Mouse (Mus musculus) T-helper 17 cell (primary cell): ENCODE results near the gene Zbtb32.

Experiments used
- in situ Hi-C, 2 experiments: fragments of 300-600 bp; cut with MboI, MseI; formaldehyde crosslinking; loops; 1 replicate in 1 of 2; 2 replicates in 1 of 2; pipeline ENCODE4 v1.15.1; 2025; ENCODE audit warnings: high pct_unique_total_duplicates in 2 of 2

Gene Zbtb32

DNA sequence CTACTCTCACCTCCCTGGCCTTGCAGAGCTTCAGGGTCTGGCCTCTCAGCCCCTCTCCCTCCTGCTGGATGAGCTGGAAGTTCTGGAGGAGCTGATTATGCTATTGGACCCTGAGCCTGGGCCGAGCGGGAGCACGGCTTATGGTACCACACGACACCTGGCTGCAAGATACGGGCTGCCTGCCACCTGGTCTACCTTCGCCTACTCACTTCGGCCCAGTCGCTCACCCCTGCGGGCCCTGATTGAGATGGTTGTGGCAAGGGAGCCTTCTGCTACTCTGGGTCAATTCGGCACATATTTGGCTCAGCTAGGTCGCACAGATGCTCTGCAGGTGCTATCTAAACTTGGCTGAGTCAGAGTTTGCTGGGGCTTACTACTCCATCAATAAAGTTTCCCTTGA is 31.2 kb downstream of the Zbtb32 start:
- in situ Hi-C loops: no loop called here

DNA sequence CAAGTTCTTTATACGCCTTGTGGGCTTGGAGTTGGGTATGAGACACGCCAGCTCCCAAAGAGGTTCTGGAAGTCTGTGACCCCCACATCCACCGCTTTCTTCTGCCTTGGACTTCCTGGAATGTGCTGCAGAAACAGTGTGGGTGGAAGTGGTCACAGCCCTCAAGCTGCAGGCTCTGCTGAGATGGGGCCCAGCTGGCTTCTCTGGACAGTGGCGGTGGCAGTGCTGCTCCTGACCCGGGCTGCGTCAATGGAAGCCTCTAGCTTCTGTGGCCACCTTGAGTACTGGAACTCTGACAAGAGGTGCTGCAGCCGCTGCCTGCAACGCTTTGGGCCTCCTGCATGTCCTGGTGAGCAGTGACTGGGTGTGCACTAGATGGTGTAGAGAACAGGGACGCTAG is 32.7 kb downstream of the Zbtb32 start:
- in situ Hi-C loops: no loop called here

DNA sequence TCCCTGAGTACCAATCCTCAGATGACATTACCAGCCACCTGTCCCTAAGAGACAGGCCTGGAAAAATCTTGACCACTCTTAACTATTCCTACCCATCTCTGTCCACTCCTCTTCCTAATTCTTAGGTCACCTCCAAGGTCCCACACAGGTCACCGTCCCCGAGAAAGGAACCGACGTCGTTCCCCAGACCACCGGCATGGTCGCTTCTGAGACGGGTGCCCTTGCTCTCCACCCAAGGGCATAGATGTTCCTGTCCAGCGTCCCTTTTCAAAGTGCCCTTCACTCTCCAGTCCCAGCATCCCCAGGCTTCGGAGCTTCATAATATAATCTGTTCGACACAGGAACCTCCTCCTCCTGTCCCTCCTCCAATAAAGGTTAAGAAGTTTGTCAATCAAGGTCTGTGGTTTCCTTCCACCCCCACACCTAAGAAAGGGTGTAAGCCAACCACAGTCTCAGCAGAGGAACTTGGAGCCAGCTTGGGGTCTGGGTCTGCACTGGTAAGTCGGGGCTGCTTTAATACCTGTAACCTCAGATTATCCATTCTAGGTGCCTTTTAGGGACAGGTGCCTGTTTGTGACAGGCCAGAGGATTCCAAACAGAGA is 33.6 kb downstream of the Zbtb32 start, which contains the start of gene Igflr1:
Gene Igflr1, plus strand, starts transcription at position 458 of the 602 bp plus-strand sequence.
- in situ Hi-C loops: no loop called here

DNA sequence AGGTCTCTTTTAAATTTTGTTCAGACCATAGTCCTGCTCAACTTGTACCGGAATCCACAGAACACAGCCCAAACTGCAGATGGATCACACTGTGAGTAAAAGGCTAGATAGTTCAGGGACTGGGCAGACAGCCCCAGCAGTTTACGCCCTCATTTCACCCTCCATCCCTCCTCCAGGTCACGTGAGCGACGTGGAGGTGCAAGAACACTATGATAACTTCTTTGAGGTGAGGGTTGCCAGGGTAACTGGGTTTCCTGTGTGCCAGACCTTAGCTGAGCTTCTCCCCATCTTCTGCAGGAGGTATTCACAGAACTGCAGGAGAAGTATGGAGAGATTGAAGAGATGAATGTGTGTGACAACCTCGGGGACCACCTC is 34.8 kb downstream of the Zbtb32 start:
- in situ Hi-C loops: no loop called here

DNA sequence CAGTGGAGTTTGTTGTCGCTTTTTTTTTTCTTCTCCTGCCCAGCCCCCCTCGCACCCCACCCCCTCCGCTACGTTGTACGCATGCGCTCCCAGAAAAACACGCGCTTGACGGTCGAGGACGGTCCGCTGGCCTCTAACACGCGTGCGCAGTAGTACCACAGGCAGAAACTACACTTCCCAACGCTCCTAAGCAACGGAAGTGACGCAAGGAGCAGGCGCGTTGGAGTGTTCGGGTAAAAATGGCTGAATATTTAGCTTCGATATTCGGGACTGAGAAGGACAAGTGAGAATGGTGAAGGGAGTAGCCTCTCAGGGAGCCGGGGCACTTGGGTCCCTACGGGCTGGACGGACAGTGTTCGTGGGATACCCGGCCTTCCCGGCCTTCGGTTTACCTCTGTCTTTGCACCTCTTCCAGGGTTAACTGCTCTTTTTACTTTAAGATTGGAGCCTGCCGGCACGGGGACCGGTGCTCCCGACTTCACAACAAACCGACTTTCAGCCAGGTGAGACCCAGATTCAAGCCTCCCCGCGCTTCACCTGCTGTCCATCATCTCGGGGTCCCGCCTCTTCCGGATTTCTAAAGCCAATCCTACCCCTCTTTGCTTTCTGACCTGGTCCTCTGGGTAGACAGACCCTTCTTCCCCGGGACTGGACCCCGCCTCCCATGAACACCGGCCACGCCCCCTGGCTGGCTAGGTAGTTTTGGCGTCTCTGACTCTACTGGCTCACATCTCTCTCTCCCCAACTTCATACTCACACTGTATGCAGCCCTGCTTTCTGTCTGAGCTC is 35.4 kb downstream of the Zbtb32 start, which contains the start of the genes U2af1l4, Gm49396 and Psenen:
Gene U2af1l4, plus strand, starts transcription at position 185 of the 789 bp plus-strand sequence.
Gene Gm49396, plus strand, starts transcription at position 228 of the 789 bp plus-strand sequence.
Gene Psenen, minus strand, starts transcription at position 511 of the 789 bp plus-strand sequence.
- in situ Hi-C loops: no loop called here

DNA sequence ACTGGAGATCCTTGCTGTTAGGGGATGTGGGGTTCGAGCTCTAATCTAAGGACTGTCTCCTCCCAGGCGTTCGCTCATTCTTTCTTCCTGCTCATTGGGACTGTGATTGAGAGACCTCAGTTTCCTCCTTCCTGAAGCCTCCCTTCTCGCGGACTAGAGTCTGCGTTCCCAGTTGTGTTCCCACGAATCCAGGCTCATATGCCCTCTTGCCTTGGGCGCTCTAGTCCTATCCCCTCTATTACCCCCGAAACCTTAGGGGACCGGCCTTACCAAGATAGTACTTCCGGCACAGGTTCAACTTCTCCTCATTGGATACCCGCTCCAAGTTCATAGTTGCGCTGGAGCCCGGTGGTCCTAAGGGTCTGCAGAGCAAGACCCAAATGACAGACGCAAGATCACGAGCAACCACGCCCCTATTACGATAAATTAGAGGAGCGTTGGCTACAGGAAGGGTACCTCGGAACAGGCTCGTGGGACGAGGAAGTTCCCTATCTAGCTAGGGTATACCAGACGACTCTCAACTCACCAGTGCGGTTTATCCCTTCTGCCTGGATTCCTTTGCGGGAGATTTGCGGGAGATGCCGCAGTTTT is 36.1 kb downstream of the Zbtb32 start:
- in situ Hi-C loops: no loop called here

DNA sequence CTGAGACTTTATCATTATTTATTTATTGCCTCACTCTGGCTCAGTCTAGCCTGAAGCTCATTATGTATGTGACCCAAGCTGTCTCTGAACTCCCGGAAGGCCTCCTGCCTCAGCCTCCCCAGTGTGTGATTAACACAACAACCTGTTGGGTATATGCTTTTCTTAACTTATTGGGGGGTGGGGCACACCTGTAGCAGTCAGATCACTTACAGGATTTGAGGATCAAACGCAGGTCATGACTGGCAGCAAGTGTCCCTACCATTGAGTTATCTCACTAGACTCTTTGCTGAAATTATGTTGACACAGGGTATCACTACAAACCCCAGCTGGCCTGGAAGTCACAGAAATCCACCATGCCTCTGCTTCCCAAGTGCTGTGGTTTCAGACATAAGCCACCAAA is 38.4 kb downstream of the Zbtb32 start:
- in situ Hi-C loops: no loop called here

DNA sequence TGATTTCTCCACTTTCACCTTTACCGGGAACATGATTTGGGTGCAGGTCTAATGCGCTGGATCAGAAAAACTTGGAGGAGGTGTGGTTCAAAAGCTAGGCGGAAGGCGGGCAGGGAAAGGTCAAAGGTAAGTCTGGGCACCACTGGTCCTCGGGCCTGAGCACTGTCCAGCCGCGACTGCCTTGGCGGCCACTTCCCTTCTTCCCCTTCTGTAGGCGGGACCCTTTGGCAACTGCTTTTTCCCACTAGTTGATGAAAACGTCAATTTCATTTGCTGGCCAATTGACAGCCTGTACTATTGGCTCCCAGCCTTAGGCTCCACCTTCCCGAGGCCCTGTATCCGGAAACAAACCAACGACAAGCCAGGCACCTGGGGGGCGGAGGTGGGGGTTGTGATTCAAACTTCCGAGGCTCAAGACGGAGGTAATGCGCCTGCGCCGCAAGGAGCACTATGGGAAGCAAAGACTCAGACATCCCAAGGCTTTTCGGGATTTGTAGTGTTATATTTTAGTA is 39.2 kb downstream of the Zbtb32 start, which contains the start of gene Lin37:
Gene Lin37, minus strand, starts transcription at position 396 of the 512 bp plus-strand sequence.
- in situ Hi-C loops: loop anchor here in 1 of 2 experiments (10.0 kb wide), 1 partner anchor 465 kb away; the partner anchor contains the start of genes Gm26920, Zfp260 and Zfp566

DNA sequence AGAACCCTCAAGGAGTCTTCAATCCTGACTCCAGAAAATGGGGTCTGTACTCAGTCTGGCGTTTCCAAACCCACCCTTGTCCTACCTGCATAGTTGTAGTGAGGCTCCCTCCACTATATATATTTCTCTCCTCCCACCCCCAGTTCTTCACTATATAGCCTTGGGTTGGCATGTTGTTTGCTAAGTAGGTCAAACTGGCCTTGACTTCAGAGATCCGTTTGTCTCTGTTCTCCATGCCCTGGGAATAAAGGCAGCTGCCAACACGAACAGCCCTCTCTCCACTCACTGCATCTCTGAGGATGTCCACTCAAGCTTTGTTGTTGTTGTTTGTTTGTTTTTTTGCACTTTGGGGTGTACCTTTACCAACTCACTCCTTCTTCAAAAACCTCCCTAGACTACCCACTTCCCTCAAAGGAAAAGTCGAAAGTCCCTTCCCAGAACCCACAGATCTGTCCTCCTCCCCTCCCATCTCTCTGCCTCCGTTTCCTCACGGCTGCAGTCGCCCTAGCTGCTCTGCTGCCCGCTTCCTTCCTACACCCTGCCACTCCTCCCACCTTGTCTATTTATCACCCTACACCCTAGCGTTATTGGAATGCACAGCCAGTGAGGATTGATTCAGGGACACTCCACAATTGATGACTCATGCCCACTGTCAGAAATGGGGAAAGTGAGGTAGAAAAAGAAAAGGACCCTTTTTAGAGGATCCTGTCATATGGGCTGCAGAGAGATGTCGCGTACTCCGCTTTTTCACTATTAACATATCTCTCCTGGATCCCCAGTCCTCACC is 39.9 kb downstream of the Zbtb32 start:
- in situ Hi-C loops: loop anchor here in 1 of 2 experiments (10.0 kb wide), 1 partner anchor 464 kb away; the partner anchor contains the start of genes Gm26920, Zfp260 and Zfp566

DNA sequence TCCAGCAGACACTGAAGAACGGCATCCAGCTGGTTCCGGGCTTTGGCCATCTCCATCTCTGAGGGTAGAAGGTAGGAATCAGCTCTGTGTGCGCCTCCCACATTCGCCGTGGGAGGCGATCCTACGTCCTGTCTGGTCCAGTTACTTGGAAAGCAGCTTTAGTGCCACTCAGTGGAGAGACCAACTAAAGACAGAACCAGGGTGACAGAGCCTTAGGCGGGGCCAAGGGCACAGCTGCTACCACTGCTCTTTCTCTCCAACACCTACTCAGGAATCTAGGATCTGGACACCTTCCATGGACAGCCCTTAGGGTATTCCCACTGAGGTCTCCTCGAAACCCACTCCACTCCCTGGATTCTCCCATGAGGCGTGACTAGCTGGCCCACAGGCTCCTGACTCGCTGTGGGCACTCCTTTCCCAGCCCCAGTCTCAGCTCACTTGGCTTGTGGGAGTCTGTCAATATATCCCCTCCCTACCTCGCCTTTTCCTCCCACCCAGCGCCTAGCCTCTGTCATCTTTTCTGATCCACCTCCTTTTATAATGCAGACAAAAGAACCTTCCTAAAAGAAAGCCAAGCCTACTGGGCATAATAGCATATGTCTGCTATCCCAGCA is 40.7 kb downstream of the Zbtb32 start:
- in situ Hi-C loops: loop anchor here in 1 of 2 experiments (10.0 kb wide), 1 partner anchor 463 kb away; the partner anchor contains the start of genes Gm26920, Zfp260 and Zfp566

DNA sequence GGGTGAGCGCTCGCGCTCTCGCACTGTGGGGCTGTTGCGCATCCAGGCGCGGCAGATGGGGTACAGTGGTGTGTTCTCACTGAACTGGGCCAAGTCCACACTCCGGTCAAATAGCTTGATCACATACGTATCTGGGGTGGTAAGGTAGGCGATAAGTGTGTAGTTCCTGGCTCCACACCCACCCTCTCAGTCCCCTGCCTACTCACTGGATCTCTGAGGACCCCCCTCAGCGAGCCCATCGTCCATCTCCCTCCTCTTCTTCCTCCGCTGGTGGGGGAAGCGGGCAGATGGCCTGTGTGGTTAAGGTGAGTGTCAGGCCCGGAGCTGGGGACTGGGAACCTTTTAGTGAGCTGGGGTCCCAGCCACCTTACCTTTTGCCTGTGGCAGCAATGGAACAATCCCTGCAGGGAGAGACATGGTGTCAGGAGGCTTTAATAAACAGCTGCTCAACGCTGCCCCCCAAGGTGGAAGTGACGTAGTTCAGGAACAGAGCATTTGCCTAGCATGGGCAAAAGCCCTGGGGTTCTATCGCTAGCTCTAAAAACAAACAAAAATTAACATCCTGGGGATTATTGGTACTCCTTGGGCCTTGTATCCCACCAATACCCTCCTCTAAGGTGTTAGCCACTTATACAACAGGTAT is 41.7 kb downstream of the Zbtb32 start:
- in situ Hi-C loops: loop anchor here in 1 of 2 experiments (10.0 kb wide), 1 partner anchor 462 kb away; the partner anchor contains the start of genes Gm26920, Zfp260 and Zfp566

DNA sequence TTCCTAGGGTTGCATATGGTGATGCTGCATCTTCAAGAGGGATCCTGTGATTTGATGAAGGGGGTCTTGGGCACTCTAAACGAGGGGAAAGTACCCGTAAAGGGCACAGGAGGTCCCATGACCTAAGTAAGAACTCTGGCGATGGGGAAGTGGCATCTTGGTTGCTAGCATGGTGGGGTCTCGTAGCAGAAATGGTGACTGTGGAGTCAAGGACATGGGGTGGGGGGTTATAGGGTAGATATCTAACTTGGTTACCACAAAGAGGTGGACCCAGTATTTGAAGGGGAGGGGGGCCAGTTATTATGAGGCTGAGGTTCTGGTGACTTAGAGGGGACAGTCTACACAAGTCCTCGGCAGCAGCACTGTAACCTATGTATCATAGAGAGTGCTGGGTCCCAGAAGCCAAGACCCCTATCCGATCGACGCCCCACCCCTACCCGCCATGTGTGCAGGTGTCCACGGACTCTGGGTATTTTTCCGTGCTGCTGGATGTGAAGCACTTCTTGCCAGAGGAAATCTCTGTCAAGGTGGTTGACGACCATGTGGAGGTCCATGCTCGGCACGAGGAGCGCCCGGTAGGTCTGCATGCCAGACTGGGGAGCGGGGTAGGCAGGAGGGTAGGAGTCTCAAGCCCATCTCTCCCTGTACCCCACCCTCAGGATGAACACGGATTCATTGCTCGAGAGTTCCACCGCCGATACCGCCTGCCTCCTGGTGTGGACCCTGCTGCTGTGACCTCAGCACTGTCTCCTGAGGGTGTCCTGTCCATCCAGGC is 44.7 kb downstream of the Zbtb32 start:
- in situ Hi-C loops: loop anchor here in 1 of 2 experiments (10.0 kb wide), 1 partner anchor 459 kb away; the partner anchor contains the start of genes Gm26920, Zfp260 and Zfp566

DNA sequence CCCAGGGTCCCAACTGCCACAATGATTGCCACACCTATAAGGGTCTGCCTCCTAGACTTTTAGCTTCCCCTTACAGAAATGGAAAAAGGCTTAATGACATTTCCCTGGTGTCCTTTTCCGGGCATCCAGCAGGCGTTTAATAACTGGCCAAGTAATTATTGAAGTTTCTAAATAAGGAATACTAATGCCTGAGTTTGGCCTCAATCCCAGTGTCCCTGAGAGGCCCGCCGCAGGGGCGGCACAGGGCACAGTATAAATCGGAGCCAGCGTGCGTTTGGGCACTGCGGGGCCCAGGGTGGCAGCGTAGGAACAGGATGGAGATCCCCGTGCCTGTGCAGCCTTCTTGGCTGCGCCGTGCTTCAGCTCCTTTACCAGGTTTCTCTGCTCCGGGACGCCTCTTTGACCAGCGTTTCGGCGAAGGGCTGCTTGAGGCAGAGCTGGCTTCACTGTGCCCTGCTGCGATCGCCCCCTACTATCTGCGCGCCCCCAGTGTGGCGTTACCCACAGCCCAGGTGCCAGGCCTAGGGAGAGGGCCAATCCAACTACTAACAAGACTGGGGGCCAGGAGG is 45.6 kb downstream of the Zbtb32 start:
- in situ Hi-C loops: loop anchor here in 1 of 2 experiments (10.0 kb wide), 1 partner anchor 458 kb away; the partner anchor contains the start of genes Gm26920, Zfp260 and Zfp566

DNA sequence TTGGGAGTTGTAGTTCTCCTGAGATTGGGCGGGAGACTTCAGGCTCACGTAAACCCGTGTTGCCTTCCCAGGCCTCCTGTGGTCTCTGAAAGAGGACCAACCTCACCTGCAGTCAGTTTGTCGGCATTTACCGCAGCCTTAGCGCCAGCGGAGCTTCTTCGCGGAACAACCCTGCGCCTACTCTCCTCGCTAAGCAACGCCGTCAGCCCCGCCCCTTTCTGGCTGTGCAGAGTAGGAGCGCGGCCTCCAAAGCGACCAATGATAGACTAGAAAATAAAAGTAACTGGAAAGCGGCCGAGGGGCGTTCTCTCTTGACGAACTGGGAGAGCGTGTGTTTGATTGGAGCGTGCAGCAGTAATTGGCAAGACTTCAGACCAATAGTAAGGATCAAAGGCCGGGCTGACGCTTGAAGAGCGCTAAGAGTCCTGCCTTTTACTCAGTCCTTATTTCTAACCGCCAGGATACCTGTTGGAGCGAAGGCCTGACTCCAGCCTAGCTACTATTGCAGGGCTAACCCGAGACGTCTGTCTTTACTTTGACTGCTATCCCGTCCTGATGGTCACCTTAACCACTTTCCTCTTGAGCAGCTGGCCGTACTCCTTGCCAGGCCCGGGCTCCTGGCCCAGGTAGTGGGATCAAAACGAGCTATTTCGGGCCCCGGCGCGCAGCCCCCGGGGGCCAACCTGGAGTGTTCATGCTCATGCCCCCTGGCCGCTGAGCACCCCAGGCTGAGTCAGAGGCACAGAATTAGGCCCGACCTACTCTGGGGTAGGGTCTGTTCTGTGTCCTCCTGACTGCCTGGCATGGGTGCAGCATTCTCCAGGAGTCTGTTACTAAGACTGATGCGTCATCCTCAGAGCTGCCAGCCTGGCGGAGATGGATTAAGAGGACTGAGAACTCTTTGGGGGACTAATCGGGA is 46.3 kb downstream of the Zbtb32 start, which contains the start of the genes Hspb6 and Proser3:
Gene Hspb6, plus strand, starts transcription at position 77 of the 919 bp plus-strand sequence.
Gene Proser3, minus strand, starts transcription at position 198 of the 919 bp plus-strand sequence.
- in situ Hi-C loops: loop anchor here in 1 of 2 experiments (10.0 kb wide), 1 partner anchor 458 kb away; the partner anchor contains the start of genes Gm26920, Zfp260 and Zfp566

DNA sequence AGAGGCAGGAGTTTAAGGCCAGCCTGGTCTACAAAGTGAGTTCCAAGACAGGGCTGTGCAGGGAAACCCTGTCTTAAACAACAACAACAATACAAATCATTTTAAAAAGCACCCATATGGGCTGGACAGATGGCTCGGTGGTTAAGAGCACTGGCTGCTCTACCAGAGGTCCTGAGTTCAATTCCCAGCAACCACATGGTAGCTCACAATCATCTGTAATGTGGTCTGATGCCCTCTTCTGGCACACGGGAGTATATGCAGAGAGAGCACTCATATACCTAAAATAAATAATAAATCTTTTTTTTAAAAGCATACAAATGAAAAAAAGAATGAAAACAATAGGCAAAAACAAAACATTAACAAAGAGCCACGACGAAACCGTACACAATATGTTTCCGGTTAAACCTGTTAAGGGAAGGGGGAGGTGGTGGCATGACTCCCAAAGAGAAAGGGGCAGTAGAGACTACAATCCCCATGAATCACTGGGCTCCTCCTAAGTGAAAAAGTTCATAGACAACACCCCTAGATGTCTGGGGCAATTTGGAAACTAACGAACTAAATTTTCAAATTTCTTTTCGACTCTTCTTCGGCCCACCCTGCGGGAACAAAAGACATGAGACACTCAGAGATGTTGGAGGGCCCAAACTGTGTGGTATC is 47.1 kb downstream of the Zbtb32 start:
- in situ Hi-C loops: loop anchor here in 1 of 2 experiments (10.0 kb wide), 1 partner anchor 457 kb away; the partner anchor contains the start of genes Gm26920, Zfp260 and Zfp566

DNA sequence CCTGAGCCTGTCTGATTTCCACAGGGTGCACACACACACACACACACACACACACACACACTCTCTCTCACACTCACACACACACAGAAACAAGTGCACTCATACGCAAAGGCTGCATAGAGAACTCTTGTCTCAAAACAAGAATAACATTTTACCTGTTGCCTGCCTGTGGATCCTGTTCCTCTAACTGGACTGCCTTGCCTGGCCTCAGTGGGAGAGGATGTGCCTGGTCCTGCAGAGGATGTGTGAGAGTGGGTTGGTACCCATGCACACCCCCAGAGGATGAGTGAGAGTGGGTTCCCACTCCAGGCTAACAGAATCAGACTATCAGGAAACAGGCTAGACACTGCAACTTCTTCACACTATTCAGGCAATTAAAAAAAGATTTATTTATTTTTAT is 48.1 kb downstream of the Zbtb32 start:
- in situ Hi-C loops: loop anchor here in 1 of 2 experiments (10.0 kb wide), 1 partner anchor 456 kb away; the partner anchor contains the start of genes Gm26920, Zfp260 and Zfp566
